Mouse (Mus musculus) intestine, embryonic 14.5 days (tissue): Measurements from ENCODE around the gene Kcnk15. TPM values are rescaled to one million over a fixed set of nuclear protein-coding genes. Genes with fewer than 3 reads are reported as not detected.

Experiments
- ATAC-seq: fragments of 200-750 bp; cut with Nextera tagmentation; replicated peaks from 2 replicates; pipeline ENCODE4 v1.8.0; 2017; ENCODE audit warnings: low read depth, moderate number of reproducible peaks, moderate TSS enrichment, moderate library complexity; ENCODE audit not compliant: low FRiP score, low TSS enrichment
- DNase-seq: peaks from one replicate; pipeline ENCODE4 v3.0.0-alpha.2; 2018; ENCODE audit warnings: low spot score
- H3K27ac ChIP-seq: fragments of 300-500 bp; sonication (generic); 2 replicates; pipeline ENCODE4 v1.5.1; 2014; ENCODE audit warnings: low read depth, mild to moderate bottlenecking, control low read depth
- H3K27me3 ChIP-seq: fragments of 300-500 bp; sonication (generic); replicated peaks from 2 replicates; pipeline ENCODE4 v1.6.1; 2014; ENCODE audit warnings: low read length, control low read depth; ENCODE audit not compliant: control insufficient read depth, insufficient read depth
- H3K36me3 ChIP-seq: fragments of 300-500 bp; sonication (generic); 2 replicates; pipeline ENCODE4 v1.6.1; 2014; ENCODE audit warnings: low read length, control low read depth; ENCODE audit not compliant: control insufficient read depth, insufficient read depth
- H3K4me1 ChIP-seq: fragments of 300-500 bp; sonication (generic); replicated peaks from 2 replicates; pipeline ENCODE4 v1.6.1; 2014; ENCODE audit warnings: low read length, control low read depth, mixed read lengths; ENCODE audit not compliant: control insufficient read depth, insufficient read depth
- H3K4me2 ChIP-seq: fragments of 300-500 bp; sonication (generic); 2 replicates; pipeline ENCODE4 v1.6.1; 2014; ENCODE audit warnings: low read length
- H3K4me3 ChIP-seq: fragments of 300-500 bp; sonication (generic); 2 replicates; pipeline ENCODE4 v1.5.1; 2014; ENCODE audit warnings: low read depth, low read length, control low read depth, mixed read lengths
- H3K9ac ChIP-seq: fragments of 300-500 bp; sonication (generic); 2 replicates; pipeline ENCODE4 v1.6.1; 2014; ENCODE audit warnings: mild to moderate bottlenecking, low read length
- H3K9me3 ChIP-seq: fragments of 300-500 bp; sonication (generic); 2 replicates; pipeline ENCODE4 v1.6.1; 2016; ENCODE audit warnings: low read length, control low read depth; ENCODE audit not compliant: control insufficient read depth
- WGBS: fragments of 180-500 bp; shearing (Covaris S2); extraction: QIAGEN DNeasy Blood & Tissue Kit; methylation state at CpG from one replicate; pipeline ENCODE4 v1.1.7; 2014; 5-methylcytosine and 5-hydroxymethylcytosine counted together
- polyA plus RNA-seq: library from polyadenylated mRNA; unstranded; fragments of >200 nt; fragmentation: Nextera tagmentation; extraction: Ambion mirVana; gene quantifications from 2 replicates; pipeline ENCODE4 v1.2.1, GENCODE M21; 2014

The Kcnk15 gene
- polyA plus RNA-seq, 1 experiment from 2014 or later = not detected

GRCm38 (mm10) chr2:163825861-163826260, 27.6 kb upstream of the Kcnk15 start:
- no peak overlapping the region for H3K27ac ChIP-seq
- 0 out of 2 replicates have a peak, but pooled peaks cover 4% of the 10 kb centered on the region for H3K4me1 ChIP-seq
- no peak overlapping the region for H3K4me3 ChIP-seq
- no peak overlapping the region for H3K4me2 ChIP-seq
- H3K9ac ChIP-seq = no peak overlapping the region
- no peak for DNase-seq
- no peaks in the 10 kb centered on the region for H3K9me3 ChIP-seq
- no peaks in the 10 kb centered on the region for H3K27me3 ChIP-seq
- whole genome bisulfite sequencing = 84% methylated on average over 1 of the region's 1 CpGs
- H3K36me3 ChIP-seq = no peaks in the 10 kb centered on the region
- ATAC-seq = no peak

GRCm38 (mm10) chr2:163826494-163826893, 27.0 kb upstream of the Kcnk15 start:
- DNase-seq (no peak), ATAC-seq (no peak)
- H3K27me3 ChIP-seq = no peaks in the 10 kb centered on the region
- 0 out of 2 replicates have a peak, but pooled peaks cover 4% of the 10 kb centered on the region for H3K4me1 ChIP-seq
- H3K27ac ChIP-seq = no peak overlapping the region
- no peak overlapping the region for H3K4me3 ChIP-seq
- WGBS = 78% methylated on average over 5 of the region's 5 CpGs
- H3K9me3 ChIP-seq = no peaks in the 10 kb centered on the region
- no peaks in the 10 kb centered on the region for H3K36me3 ChIP-seq
- no peak overlapping the region for H3K4me2 ChIP-seq
- no peak overlapping the region for H3K9ac ChIP-seq

GRCm38 (mm10) chr2:163831163-163831562, 22.3 kb upstream of the Kcnk15 start:
- 52% methylated on average over 1 of the region's 1 CpGs for WGBS
- H3K9me3 ChIP-seq = no peaks in the 10 kb centered on the region
- H3K36me3 ChIP-seq = no peaks in the 10 kb centered on the region
- DNase-seq = no peak
- no peak overlapping the region for H3K4me2 ChIP-seq
- H3K4me3 ChIP-seq = no peak overlapping the region
- ATAC-seq = no peak
- no peaks in the 10 kb centered on the region for H3K4me1 ChIP-seq
- no peaks in the 10 kb centered on the region for H3K27me3 ChIP-seq
- no peak overlapping the region for H3K9ac ChIP-seq
- H3K27ac ChIP-seq = no peak overlapping the region

DNA sequence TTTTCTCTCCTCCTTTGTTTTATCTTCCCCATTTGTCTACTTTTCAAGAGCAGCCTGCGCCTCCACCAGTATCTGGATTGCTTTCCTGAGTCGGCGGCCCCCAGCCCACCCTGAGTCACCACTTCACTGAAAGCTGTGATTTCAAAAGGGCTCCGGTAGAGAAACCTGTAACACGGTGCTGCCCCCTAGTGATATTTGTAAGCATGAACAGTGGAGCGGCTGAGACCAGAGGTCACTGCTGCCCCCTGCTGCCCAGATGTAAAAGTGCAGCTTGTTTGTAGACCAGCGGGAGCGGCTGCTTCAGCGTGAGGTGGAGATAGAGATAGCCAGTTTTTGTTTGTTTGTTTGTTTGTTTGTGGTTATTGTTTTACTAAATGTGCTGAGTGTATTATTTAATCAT, 15.4 kb upstream of the Kcnk15 start:
- no peaks in the 10 kb centered on the region for H3K36me3 ChIP-seq
- H3K4me1 ChIP-seq = no peaks in the 10 kb centered on the region
- no peak overlapping the region for H3K9ac ChIP-seq
- ATAC-seq (no peak), DNase-seq (peak; percentile 84)
- no peak overlapping the region for H3K4me3 ChIP-seq
- no peak overlapping the region for H3K27ac ChIP-seq
- H3K9me3 ChIP-seq = no peaks in the 10 kb centered on the region
- no peak overlapping the region for H3K4me2 ChIP-seq
- WGBS = 26% methylated on average over 9 of the region's 9 CpGs
- no peaks in the 10 kb centered on the region for H3K27me3 ChIP-seq

GRCm38 (mm10) chr2:163839519-163839918, 13.9 kb upstream of the Kcnk15 start:
- no peak for DNase-seq
- no peaks in the 10 kb centered on the region for H3K36me3 ChIP-seq
- no peak for ATAC-seq

GRCm38 (mm10) chr2:163842043-163842442, 11.4 kb upstream of the Kcnk15 start:
- no peak for DNase-seq
- 71% methylated on average over 4 of the region's 4 CpGs for WGBS
- H3K27ac ChIP-seq = no peak overlapping the region
- no peaks in the 10 kb centered on the region for H3K4me1 ChIP-seq
- no peaks in the 10 kb centered on the region for H3K9me3 ChIP-seq
- no peak overlapping the region for H3K4me2 ChIP-seq
- no peak overlapping the region for H3K4me3 ChIP-seq
- no peaks in the 10 kb centered on the region for H3K27me3 ChIP-seq
- H3K36me3 ChIP-seq = no peaks in the 10 kb centered on the region
- no peak for ATAC-seq
- no peak overlapping the region for H3K9ac ChIP-seq

More at GRCm38 (mm10) chr2:163839519-163839918, 13.9 kb upstream of the Kcnk15 start:
- no peaks in the 10 kb centered on the region for H3K27me3 ChIP-seq
- H3K4me3 ChIP-seq = no peak overlapping the region
- H3K4me1 ChIP-seq = no peaks in the 10 kb centered on the region
- H3K4me2 ChIP-seq = no peak overlapping the region
- no peaks in the 10 kb centered on the region for H3K9me3 ChIP-seq
- WGBS = 66% methylated on average over 6 of the region's 6 CpGs
- H3K27ac ChIP-seq = no peak overlapping the region
- H3K9ac ChIP-seq = no peak overlapping the region

GRCm38 (mm10) chr2:163857233-163857632, 3.8 kb downstream of the Kcnk15 start:
- Histone ChIP-seq H3K36me3 (no peaks in the 10 kb centered on the region), H3K9ac (no peak overlapping the region), H3K4me2 (no peak overlapping the region), H3K4me3 (no peak overlapping the region), H3K27ac (no peak overlapping the region), H3K4me1 (peaks cover 7% of the 10 kb centered on the region), H3K27me3 (peaks cover 63% of the 10 kb centered on the region), H3K9me3 (no peaks in the 10 kb centered on the region)
- WGBS = 71% methylated on average over 6 of the region's 6 CpGs
- ATAC-seq (no peak), DNase-seq (no peak)

- WGBS = 12% methylated on average over 50 of the region's 50 CpGs
Measured at GRCm38 (mm10) chr2:163858254-163858947, 5.0 kb downstream of the Kcnk15 start.

DNA sequence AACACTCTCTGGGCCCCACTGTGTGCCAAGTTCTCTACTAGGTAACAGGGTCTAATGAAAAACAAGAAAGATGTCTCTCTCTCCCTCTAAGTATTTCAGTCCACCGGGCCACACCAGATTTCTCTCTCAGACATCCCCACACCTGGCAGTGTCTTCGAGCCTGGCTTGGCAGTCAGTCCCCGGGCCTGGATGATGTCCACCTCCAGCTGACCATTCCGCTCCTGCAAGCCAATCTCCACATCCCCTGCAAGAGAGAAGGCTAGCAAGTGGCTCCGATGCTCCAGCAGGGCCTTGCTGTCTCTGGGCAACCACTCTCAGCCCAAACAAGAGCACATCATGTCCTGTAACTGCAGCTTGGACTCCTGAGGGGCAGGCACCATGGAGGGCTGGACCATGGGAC, 11.9 kb downstream of the Kcnk15 start:
- no peak overlapping the region for H3K4me3 ChIP-seq
- H3K27ac ChIP-seq = no peak overlapping the region
- no peaks in the 10 kb centered on the region for H3K36me3 ChIP-seq
- H3K9ac ChIP-seq = no peak overlapping the region
- ATAC-seq (no peak), DNase-seq (no peak)
- 88% methylated on average over 5 of the region's 5 CpGs for WGBS
- no peak overlapping the region for H3K4me2 ChIP-seq
- H3K27me3 ChIP-seq = no peaks in the 10 kb centered on the region
- no peaks in the 10 kb centered on the region for H3K9me3 ChIP-seq
- H3K4me1 ChIP-seq = no peaks in the 10 kb centered on the region

More at GRCm38 (mm10) chr2:163858254-163858947, 5.0 kb downstream of the Kcnk15 start:
- peaks cover 7% of the 10 kb centered on the region for H3K4me1 ChIP-seq
- DNase-seq = peak; percentile 77
- H3K4me3 ChIP-seq = peak overlapping the region; percentile 10; the same call in 1 of the 2 replicates
- no peak overlapping the region for H3K9ac ChIP-seq
- H3K4me2 ChIP-seq = peak overlapping the region; percentile 38
- no peaks in the 10 kb centered on the region for H3K9me3 ChIP-seq
- peaks cover 54% of the 10 kb centered on the region for H3K27me3 ChIP-seq
- no peak overlapping the region for H3K27ac ChIP-seq
- H3K36me3 ChIP-seq = no peaks in the 10 kb centered on the region
- peak; percentile 66; the same call in 1 of the 2 replicates for ATAC-seq
